Mouse (Mus musculus): Measurements from ENCODE around the gene Ankrd10. TPM values are rescaled to one million over a fixed set of nuclear protein-coding genes. Genes with fewer than 3 reads are reported as not detected.
"Not testable (repeated sequence)": the region's sequence is repeated elsewhere in the genome, so short reads cannot be mapped to it uniquely, and the experiment has no call there.

Ankrd10 gene
- 0.96 and 1.2 TPM in 2 replicates for polyA plus RNA-seq (2012)

DNA sequence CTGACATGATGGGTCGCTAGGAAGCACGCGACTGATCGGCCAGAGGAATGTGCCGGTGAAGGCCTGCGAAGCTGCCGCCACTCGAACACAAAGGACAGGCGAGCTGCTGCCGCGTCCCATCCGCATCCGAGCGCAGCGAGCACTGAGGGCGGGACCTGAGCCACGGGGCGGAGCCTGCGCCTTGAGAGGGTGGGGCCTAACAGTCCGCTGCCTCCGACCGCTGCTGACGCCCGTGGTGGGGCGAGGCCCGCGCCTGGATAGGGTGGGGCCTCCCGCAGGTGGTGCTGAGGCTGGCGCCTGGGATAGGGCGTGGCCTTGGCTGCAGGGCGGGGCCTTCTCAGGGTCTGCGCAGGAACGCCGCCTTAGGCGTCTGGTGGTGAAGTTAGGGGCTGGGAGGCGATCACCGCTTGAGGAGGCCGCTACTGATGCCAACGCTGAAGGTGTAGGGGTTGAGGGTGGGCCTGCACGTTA, at the start of gene Ankrd10:
Gene Ankrd10 (minus strand): TSS at position 147 of the 471 bp plus-strand sequence.
- TF ChIP-seq GATA1 (IDR thresholded peaks at IDR 0.05; ENCODE audit: low read length) (no peak), TAL1 (IDR thresholded peaks at IDR 0.05; ENCODE audit: low read length) (no peak)
- Histone ChIP-seq H3K4me1 (ENCODE audit: control insufficient read depth) (peaks cover 49% of the 10 kb centered on the region), H3K9me3 (ENCODE audit: control insufficient read depth, low read length) (no peaks in the 10 kb centered on the region), H3K4me3 (replicated peaks) (peak within 1 kb of the TSS; percentile 78), H3K27me3 (ENCODE audit: control insufficient read depth) (no peaks in the 10 kb centered on the region), H3K36me3 (ENCODE audit: control insufficient read depth) (peaks cover 25% of the 10 kb centered on the region)

DNA sequence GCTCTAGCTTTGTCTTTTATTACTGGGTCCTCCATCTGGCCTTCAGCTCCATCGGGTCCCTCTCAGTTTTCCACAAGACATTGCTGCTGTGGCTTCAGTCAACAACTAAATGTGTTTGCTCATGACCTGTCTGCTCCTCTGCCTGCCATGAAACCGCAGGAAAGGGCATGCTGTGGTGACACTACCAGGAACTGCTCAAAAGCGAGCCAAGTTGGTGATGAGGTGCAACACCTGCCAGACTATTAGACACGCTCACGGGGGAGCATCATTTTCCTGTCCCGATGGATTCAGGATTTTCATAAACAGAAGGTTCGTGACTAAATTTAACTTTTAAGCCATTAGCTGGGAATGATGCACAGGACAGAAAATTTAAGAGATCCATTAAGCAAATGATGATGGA, 49.0 kb upstream of the Ankrd10 start:
- Histone ChIP-seq H3K36me3 (ENCODE audit: control insufficient read depth) (no peaks in the 10 kb centered on the region), H3K4me3 (replicated peaks) (no peak overlapping the region), H3K4me1 (ENCODE audit: control insufficient read depth) (no peaks in the 10 kb centered on the region), H3K27me3 (ENCODE audit: control insufficient read depth) (no peaks in the 10 kb centered on the region), H3K9me3 (ENCODE audit: control insufficient read depth, low read length) (peaks cover 3% of the 10 kb centered on the region)
- TF ChIP-seq GATA1 (IDR thresholded peaks at IDR 0.05; ENCODE audit: low read length) = no peak
- no peak for TF ChIP-seq TAL1 (IDR thresholded peaks at IDR 0.05; ENCODE audit: low read length)

DNA sequence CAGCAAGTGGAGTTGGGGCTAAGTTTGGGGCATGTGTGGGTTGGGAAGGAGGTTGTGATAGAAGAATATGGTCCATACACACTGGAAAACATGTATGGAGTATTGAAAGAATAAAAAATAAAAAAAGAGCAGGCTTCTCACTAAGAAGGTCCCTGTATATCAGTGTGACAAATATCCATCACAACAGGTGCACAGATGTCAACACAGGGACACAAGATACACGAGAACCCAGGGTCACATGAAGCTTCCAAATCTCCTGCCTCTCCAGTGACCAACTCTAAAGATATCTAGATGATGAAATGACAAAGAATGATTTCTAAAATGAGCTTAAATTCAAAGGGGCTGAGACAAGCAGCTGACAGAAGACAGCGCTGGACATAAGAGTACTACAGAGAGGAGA, 32.8 kb upstream of the Ankrd10 start:
- TF ChIP-seq GATA1 (IDR thresholded peaks at IDR 0.05; ENCODE audit: low read length) (no peak), TAL1 (IDR thresholded peaks at IDR 0.05; ENCODE audit: low read length) (no peak)
- Histone ChIP-seq H3K9me3 (ENCODE audit: control insufficient read depth, low read length) (no peaks in the 10 kb centered on the region), H3K4me3 (replicated peaks) (no peak overlapping the region), H3K27me3 (ENCODE audit: control insufficient read depth) (no peaks in the 10 kb centered on the region), H3K4me1 (ENCODE audit: control insufficient read depth) (no peaks in the 10 kb centered on the region), H3K36me3 (ENCODE audit: control insufficient read depth) (no peaks in the 10 kb centered on the region)

DNA sequence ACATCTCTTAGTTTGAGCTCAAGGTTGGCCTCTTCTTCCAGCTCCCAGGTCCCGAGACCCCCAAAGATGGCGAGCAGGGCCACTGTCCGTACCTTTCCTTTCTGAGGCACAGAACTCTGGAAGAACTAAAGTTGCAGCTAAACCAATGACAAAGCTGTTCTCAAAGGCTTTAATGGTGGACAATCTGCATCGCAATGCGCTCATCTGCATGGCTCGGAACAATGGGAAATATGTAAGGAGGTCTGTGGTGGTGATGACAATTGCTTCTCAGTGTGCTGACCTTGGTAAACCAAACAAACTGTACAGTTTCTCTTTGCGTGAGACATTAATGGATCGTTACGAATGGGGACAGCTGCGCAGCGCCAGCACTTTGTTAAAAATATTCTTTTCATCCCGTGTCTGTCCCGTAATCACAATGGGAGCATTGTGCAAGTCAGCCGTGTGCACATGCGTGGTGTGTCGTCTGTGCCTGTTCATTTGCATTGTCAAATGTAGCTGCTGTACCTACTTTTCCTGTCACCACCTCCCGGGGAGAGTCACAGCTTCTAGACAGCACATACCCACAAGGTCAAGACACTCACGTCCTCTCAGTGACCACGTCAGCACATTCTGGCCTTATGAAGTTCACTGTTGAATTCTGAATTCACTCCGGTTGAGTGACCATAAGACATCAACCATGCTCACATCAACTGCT, 30.6 kb upstream of the Ankrd10 start:
- H3K9me3 ChIP-seq (ENCODE audit: control insufficient read depth, low read length); H3K4me3 ChIP-seq (replicated peaks); H3K36me3 ChIP-seq (ENCODE audit: control insufficient read depth); H3K27me3 ChIP-seq (ENCODE audit: control insufficient read depth); H3K4me1 ChIP-seq (ENCODE audit: control insufficient read depth): not testable (repeated sequence)

DNA sequence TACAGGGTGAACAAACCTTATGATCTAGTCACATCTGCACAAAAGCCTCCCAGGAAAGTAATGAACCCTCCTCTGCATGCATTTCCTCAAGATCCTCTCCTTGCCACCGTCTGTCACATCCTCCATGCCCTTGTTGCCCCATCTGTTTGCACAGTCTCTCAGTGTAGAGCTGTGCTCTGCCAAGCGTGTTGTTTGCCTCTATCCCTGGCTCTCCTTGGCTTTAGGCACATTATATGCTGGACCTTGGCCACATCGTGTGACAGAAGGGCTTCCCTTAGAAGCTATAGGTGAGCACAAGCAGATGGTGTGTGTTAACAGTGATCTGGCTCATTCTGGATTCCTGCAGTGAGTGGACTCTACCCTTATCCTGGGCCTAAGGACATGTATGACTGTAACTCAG, 26.4 kb upstream of the Ankrd10 start:
- H3K36me3 ChIP-seq (ENCODE audit: control insufficient read depth) = no peaks in the 10 kb centered on the region
- no peaks in the 10 kb centered on the region for H3K9me3 ChIP-seq (ENCODE audit: control insufficient read depth, low read length)
- no peaks in the 10 kb centered on the region for H3K27me3 ChIP-seq (ENCODE audit: control insufficient read depth)
- no peak overlapping the region for H3K4me3 ChIP-seq (replicated peaks)
- TF ChIP-seq TAL1 (IDR thresholded peaks at IDR 0.05; ENCODE audit: low read length) = no peak
- TF ChIP-seq GATA1 (IDR thresholded peaks at IDR 0.05; ENCODE audit: low read length) = no peak
- H3K4me1 ChIP-seq (ENCODE audit: control insufficient read depth) = no peaks in the 10 kb centered on the region

DNA sequence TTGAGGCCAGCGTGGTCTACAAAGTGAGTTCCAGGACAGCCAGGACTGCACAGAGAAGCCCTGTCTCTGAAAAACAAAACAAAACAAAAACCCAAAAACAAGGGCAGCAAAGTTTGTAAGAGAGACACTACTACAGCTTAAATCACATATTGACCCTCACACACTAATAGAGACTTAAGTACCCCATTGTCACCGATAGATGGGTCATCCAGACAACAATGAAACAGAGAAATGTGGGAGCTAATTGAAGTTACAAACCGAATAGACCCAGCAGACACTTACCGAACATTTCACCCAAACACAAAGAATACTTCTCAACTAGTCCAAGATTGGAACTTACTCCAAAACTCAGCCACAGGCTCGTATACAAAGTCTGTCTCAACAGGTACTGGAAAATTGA, 14.5 kb upstream of the Ankrd10 start:
- no peaks in the 10 kb centered on the region for H3K36me3 ChIP-seq (ENCODE audit: control insufficient read depth)

DNA sequence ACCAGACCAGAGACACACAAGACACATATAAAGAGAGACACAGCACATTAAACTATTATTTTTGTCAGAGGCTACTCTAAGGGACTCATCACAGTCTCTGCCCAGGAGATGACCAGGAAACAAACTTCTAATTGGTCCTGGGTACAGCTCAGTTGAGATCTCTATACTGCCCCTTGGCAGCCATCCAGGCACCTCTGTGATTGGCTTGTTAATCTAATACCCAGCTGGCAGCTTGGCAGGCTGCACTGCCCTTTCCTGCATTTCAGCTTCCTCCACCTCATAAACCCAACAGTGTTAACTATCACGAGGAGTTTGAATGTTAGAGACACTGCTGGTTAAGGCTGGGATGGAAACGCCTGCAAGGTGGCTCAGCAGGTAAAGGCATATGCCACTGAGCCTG, 7.6 kb upstream of the Ankrd10 start:
- Histone ChIP-seq H3K36me3 (ENCODE audit: control insufficient read depth) (no peaks in the 10 kb centered on the region), H3K4me3 (replicated peaks) (no peak overlapping the region), H3K4me1 (ENCODE audit: control insufficient read depth) (no peaks in the 10 kb centered on the region), H3K9me3 (ENCODE audit: control insufficient read depth, low read length) (no peaks in the 10 kb centered on the region), H3K27me3 (ENCODE audit: control insufficient read depth) (no peaks in the 10 kb centered on the region)
- TF ChIP-seq TAL1 (IDR thresholded peaks at IDR 0.05; ENCODE audit: low read length) = no peak
- TF ChIP-seq GATA1 (IDR thresholded peaks at IDR 0.05; ENCODE audit: low read length) = no peak

More for the DNA sequence above, 14.5 kb upstream of the Ankrd10 start:
- Histone ChIP-seq H3K4me1 (ENCODE audit: control insufficient read depth) (no peaks in the 10 kb centered on the region), H3K27me3 (ENCODE audit: control insufficient read depth) (no peaks in the 10 kb centered on the region), H3K4me3 (replicated peaks) (no peak overlapping the region), H3K9me3 (ENCODE audit: control insufficient read depth, low read length) (no peaks in the 10 kb centered on the region)
- no peak for TF ChIP-seq GATA1 (IDR thresholded peaks at IDR 0.05; ENCODE audit: low read length)

DNA sequence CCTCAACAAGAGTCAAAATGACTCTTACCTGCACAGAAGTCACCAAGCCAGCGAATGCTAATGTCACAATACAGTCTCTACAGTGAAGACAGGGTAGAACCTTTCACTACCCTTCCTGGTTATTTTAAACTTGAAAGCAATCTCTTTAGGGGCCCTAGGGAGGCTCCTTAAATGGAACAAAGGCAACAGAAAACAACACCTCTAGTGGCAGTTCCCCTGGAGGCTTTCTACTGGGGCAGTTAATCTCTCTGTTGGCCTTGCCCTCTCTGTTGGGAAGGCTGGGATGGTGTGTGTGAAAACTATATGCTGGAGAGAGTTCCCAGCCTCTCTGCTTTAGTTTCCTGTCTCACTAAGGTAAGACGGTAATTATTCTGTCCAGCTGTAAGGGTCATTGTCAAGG, 5.0 kb upstream of the Ankrd10 start:
- no peaks in the 10 kb centered on the region for H3K27me3 ChIP-seq (ENCODE audit: control insufficient read depth)
- peaks cover 13% of the 10 kb centered on the region for H3K4me1 ChIP-seq (ENCODE audit: control insufficient read depth)
- no peaks in the 10 kb centered on the region for H3K36me3 ChIP-seq (ENCODE audit: control insufficient read depth)
- TF ChIP-seq GATA1 (IDR thresholded peaks at IDR 0.05; ENCODE audit: low read length) = no peak
- no peak for TF ChIP-seq TAL1 (IDR thresholded peaks at IDR 0.05; ENCODE audit: low read length)
- no peaks in the 10 kb centered on the region for H3K9me3 ChIP-seq (ENCODE audit: control insufficient read depth, low read length)
- no peak overlapping the region for H3K4me3 ChIP-seq (replicated peaks)

DNA sequence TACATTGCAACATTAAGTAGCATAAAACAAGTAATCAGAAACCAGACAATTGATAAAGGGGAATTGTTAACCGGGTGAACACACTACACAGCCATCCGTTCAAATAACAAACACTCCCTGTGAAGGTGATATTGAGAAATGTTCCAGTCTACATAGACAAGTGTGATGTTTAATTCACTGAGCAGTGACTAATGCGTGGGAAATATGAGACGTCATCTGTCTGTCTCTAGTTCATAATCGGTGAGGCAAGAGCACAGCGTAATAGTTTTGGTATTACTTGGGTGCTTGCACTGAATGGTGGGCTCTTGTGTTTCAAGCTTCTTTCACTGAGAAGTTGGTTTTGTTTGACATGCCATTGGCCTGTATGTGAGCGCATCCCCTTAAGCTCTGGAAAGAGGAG, 2.0 kb upstream of the Ankrd10 start:
- TF ChIP-seq TAL1 (IDR thresholded peaks at IDR 0.05; ENCODE audit: low read length) (no peak), GATA1 (IDR thresholded peaks at IDR 0.05; ENCODE audit: low read length) (no peak)
- Histone ChIP-seq H3K27me3 (ENCODE audit: control insufficient read depth) (no peaks in the 10 kb centered on the region), H3K9me3 (ENCODE audit: control insufficient read depth, low read length) (no peaks in the 10 kb centered on the region), H3K4me3 (replicated peaks) (no peak overlapping the region), H3K4me1 (ENCODE audit: control insufficient read depth) (peaks cover 43% of the 10 kb centered on the region), H3K36me3 (ENCODE audit: control insufficient read depth) (peaks cover 7% of the 10 kb centered on the region)
